Mouse (Mus musculus) small intestine, adult 2 months (tissue): ENCODE measurements around the gene Lrch1.

Source experiments
- CTCF ChIP-seq: fragments of 200-500 bp; IDR thresholded peaks from 2 replicates; pipeline ENCODE4 v1.5.1; 2012; ENCODE audit warnings: low read depth, mild to moderate bottlenecking, control low read depth, inconsistent platforms, low read length, moderate library complexity, mixed read lengths; ENCODE audit not compliant: insufficient replicate concordance, insufficient read length; ENCODE audit errors: extremely low read depth
- POLR2A ChIP-seq: fragments of 200-500 bp; IDR thresholded peaks from 2 replicates; pipeline ENCODE4 v1.6.1; 2012; ENCODE audit warnings: low read depth, mild to moderate bottlenecking, control low read depth, inconsistent platforms, low read length, moderate library complexity

GRCm38 (mm10) chr14:74830591-74830990, 117.1 kb downstream of the Lrch1 start:
- TF ChIP-seq CTCF (no peak), POLR2A (no peak)
